Mouse (Mus musculus) ovary, adult 2 months (tissue): ENCODE results near the gene Tsen2. TPM values are rescaled to one million over a fixed set of nuclear protein-coding genes. Genes with fewer than 3 reads are reported as not detected.

Source experiments
- polyA plus RNA-seq: library from polyadenylated mRNA; depleted of rRNA; stranded (reverse); fragments of >200 nt; gene quantifications from 2 replicates; pipeline ENCODE4 v1.2.3, GENCODE M21; 2012; rRNA removed

The Tsen2 gene
- 5.3 and 5.6 TPM in 2 replicates for polyA plus RNA-seq

DNA sequence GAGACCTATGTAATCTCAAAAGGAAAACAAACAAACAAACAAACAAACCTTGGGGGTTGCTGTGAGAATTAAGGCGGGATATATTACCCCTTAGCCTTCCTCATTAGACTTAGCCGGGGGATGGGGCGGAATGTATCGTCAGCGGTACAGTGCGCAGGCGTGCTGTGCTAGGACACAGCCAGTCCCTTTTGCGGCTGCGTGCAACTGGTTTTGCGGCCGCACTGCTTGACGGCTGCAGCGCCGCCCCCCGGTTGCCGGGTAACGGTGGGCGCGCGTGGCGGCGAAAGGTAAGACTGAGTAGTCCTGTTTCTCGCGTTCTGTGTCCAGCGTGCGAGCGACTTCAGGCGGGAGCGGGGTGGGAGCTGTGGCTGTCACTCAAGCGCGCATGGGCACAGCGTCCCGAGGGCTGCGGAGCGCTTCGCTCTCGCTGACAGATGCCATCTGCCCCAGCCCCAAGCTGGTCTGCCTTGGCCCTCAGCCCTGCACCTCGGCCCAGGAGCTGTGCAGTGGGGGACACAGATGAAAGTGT, at the start of gene Tsen2:
Gene Tsen2, plus strand, starts transcription at position 223 of the 529 bp plus-strand sequence.

DNA sequence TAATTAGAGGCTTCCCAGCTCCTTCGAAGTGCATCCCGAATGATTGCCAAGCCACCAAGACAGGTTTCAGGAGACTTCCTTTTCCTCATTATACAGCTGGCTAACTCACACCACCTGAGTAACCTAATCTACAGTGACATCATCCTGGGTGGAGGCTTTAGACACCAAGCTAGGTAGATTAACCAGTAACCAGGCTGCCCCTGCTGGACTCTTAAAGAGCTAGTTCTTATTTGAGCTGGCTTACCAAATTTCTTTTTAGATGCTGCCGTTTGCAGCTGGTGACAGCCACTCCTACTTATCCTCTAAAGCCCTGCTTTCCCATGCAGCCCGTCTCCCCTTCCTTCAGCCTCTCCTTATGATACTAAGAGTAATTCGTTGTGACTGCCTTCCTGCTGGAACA, 48.0 kb downstream of the Tsen2 start, which contains the start of gene Mkrn2os:
Gene Mkrn2os, minus strand, starts transcription at position 119 of the 400 bp plus-strand sequence.

DNA sequence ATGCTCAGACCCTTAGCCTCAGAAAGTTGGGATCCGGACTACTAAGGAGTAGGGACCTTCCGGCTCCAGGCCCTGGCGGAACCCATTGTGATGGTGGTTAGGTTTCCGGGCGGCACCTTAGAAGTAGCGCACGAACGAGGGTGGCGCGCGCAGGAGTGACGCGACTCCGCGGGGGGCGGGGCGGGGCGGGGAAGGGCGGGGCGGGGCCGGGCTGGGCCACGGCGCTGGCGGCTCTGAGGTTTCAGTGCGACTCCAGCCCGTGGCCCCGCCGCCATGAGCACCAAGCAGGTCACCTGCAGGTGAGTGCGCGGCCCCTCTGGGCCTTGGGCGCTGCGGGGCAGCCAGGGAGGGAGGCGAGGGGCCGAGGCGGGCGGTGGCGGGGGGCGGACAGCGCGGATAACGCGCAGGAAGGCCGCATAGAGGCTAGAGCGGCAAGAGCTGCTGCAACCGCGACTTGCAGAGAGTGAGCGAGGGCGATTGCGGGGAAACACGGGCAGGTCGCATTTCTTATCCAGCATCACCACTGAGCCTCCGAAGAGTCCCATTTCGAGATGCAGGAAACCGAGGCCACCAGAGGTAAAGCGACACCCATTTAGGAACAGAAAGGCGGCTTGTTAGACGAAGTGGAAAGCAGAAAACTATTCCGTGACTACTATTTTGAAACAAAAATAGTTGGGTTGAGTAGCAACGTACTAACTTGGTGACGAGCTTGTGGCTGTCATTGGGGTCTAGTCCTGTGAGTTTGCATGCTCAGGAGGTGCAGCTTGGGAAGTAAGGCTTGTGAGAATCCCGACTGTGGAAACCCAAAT, 57.5 kb downstream of the Tsen2 start, which contains the start of gene Mkrn2:
Gene Mkrn2, plus strand, starts transcription at position 188 of the 809 bp plus-strand sequence.

Other genes with a start within 250 kb of the Tsen2 start
- gene Pparg, start 183.7 kb upstream of the Tsen2 start, polyA plus RNA-seq = 25.7 and 28.6 TPM in 2 replicates
- gene Mkrn2os, start 47.9 kb downstream of the Tsen2 start, polyA plus RNA-seq = 1.8 TPM in 2 replicates
- 116 and 161 TPM in 2 replicates for gene Mkrn2, start 57.2 kb downstream of the Tsen2 start, polyA plus RNA-seq
- gene Raf1, start 132.0 kb downstream of the Tsen2 start, polyA plus RNA-seq = 133 and 136 TPM in 2 replicates
- 2.8 and 4.5 TPM in 2 replicates for gene Tmem40, start 217.7 kb downstream of the Tsen2 start, polyA plus RNA-seq
- gene Cand2, start 229.9 kb downstream of the Tsen2 start, polyA plus RNA-seq = 24.9 and 28.3 TPM in 2 replicates